Mouse (Mus musculus) embryo, embryonic 11.5 days (tissue): ENCODE measurements at regions not wholly inside any gene's neighbourhood (a gene's known extent, or its start where the extent isn't known, plus 50 kb on each side); places are given as distances from the start of the nearest gene placed in this dataset.

Experiments used
- DNase-seq: peaks from one replicate; pipeline ENCODE4 v3.0.0-alpha.2; 2012; ENCODE audit warnings: low read depth, low spot score

DNA sequence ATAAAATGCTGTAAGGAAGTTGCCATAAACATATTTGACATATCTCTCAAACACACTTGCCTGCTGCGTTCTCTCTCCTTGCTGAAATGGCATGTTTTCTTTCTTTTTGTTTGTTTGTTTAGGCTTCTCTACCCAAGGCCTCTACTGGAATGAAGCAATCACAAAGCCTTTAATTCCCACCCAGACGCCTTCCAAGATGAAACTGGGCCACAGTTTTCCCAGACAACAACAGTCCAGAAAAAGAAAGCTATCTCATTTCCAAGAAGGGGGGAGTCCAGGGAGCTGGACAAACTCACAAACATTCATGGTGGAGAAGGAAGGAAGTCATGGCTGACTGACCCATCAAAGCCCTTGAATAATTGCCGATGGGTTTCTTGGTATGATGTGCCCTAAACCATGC is 234.1 kb downstream of the Gm45692 start:
- no peak for DNase-seq

DNA sequence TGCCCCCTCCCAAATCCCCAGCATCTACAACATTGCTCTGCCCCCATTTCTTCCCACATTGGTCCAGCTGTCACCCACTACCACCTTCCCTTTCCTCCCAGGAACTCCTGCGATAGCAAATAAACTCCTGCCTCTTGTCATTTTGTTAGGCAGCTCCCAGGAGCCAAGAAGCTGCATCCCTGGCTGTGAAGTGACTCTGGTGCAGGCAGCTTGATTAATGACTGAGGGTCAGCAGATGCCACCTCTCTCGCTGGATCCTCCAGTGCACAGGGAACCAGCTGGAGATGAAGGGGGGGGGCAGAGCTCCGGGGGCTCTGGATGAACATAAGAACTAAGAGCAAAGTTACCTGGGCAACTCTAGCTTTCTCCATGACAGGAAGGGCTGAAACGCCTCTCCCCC is 235.2 kb downstream of the Gm45692 start:
- peak; percentile 26 for DNase-seq

DNA sequence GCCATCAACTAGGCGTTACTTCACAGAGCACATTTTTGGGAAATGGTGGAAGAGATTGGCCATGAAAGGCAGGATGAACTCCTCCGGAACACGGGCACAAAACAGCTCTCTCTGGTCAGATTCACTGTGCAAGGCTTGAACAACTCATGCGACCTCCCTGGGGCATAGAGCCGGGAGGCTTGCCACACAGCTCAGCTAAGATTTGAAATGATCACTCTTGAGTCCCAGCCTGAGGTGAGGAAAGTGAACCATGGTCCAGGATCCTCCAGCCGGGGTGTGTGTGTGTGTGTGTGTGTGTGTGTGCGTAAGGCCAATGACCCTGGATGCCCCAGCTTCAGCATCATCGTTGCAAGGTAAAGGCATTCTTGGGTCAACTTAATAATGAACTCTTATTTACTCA is 237.5 kb downstream of the Gm45692 start:
- no peak for DNase-seq

DNA sequence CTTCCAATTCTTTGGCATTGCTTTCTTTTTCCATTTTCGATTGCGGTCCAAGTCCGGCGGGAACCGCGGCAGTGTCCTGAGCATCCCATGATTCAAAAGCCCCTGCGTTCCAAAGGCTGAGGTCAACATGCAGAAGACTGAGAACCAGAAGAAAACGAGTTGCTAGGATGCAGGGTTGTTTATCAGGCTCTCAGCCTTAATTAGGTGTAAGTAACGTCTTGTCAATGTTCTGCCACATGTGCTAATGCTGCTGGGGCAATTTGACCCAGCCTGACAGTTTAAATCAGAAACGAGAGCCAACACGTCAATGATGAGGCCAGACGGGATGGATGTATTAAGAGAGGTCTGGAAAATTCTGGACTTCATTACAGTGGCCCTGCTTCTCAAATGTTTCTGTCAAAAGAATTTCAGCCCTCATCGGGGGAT is 239.4 kb downstream of the Gm45692 start:
- no peak for DNase-seq

DNA sequence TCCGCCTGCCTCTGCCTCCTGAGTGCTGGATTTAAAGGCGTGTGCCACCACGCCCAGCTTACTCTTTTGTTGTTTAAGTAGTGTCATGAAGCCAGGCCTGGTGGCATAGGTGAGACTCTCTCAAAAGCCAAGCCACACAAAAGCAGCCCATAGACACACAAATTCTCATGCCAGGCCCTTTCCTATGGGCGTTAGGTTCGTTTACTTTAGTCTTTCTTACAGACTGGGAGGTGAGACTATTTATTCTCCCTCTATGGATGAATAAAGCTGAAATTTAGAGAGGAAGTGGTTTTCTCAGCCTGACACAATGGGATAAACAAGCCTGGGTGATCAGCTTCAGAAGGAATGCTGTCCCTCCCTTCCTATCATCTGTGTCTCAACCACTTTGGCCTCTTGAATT is 243.0 kb downstream of the Gm45692 start:
- no peak for DNase-seq

DNA sequence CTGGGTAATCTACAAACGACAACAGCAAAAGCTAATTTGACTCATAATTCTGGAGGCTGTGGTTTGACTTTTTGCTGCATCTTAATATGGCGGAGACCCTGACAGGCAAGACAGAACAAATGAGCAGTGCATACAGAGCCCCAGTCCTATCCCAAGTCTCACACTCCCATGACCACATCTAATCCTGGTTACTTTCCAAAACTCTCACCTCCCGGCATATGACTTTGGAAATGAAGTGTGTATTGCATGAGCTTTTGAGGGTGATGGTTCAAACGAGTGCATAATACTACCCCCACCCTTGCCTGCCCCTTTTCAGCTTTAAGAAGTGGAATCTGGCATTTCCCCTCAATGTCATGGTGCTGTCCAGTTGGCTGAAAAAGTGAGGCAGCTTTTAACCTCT is 244.3 kb downstream of the Gm45692 start:
- no peak for DNase-seq

DNA sequence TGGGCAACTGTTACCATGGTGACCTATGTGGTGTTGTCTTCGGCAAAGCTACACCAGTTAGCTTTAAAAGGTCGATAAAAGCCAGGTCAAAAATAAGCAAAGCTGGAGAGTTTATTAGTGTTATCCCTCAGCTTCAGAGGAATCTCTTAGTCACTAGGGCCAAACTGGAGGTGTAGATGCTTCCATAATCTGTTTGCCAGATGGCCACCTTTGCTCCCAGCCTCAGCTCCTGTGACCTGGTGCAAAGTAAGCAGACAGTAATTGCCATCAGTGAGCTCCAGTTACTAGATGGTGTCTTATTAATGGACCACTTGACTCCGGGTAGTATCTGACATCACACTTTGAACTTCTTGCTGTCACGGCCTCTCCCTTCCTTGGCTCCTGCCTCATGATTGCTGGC is 245.3 kb downstream of the Gm45692 start:
- DNase-seq: peak; percentile 40

DNA sequence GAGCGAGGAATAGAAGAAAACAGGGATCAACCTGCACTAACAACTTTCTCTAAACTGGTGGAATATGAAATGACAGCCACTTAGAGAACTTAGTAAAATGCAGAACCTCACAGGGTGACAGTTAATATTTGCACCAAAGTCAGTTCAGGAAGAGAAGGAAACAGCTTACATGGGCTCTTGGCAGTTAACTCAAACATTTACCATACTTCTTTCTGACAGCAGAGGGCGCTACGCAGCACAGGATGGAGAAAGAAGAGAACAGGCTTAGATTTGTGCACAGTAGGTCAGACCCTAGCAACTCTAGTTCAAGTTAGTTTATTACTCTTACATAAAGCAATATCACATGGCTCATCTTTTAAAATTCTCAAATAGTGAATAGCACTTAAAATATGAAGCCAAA is 261.3 kb downstream of the Gm45692 start:
- no peak for DNase-seq

DNA sequence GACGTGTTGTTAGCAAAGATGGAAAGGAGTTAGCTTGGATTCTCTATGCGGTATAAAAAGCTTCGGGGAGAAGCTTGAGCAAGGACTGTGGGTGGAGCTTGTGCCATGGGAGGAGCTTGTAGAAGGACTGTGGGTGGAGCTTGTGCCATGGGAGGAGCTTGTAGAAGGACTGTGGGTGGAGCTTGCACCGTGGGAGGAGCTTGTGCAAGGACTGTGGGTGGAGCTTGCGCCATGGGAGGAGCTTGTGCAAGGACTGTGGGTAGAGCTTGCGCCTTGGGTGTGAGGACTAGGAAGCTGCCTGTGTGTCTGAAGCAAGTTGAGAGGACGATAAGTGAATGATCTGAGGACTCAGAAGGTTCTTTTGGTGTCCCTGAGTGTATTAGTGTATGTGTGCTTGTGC is 263.1 kb downstream of the Gm45692 start:
- DNase-seq: no peak

DNA sequence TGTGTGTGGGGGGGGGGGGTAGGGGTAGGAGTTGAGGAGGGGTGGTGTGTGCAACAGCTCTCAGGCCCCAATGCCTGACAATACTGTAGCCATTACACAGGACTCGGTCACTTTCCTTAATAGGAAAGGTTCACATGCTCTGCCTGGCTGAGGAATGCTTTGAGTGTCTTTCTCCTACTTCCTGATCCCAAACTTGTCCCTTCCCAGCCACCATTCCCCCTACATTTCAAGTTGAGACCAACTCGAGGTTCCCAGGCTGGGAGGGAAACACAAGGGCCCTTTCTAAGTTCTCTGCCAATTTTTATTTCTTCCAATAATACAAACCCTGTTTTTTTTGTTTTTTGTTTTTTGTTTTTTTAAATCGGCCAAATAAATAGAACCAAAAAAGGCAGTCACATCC is 264.6 kb downstream of the Gm45692 start:
- no peak for DNase-seq

DNA sequence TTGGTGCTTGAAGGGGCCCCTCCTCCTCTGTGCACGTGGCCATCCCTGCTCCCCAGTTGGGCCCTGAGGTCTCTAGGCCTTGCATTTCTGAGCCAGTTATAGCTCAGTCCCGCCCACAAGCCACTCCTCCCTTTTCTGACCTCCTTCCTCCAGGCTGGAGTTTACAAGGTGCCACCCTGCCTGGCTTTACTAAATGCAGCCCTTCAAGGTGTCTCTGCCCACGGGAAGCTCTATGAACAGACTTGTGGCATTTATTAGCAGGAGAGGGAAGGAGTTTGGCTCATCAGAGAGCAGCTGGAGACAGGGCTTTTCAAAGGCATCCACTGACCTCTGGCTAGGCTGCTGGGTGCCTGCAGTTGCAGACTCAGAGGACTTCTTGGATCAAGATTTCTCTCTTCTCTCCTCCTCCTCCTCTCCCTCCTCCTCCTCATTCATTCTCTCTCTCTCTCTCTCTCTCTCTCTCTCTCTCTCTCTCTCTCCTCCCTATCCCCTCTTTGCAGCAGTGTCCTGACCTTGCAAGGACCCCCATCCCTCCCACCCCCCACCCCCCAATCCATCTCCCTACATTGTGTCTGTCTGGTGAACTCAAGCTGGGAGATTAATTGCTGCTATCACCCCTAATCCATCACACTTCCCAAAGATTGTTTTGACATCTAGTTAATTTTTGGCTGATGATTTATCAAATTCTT is 265.1 kb downstream of the Gm45692 start:
- peak; percentile 45 for DNase-seq

DNA sequence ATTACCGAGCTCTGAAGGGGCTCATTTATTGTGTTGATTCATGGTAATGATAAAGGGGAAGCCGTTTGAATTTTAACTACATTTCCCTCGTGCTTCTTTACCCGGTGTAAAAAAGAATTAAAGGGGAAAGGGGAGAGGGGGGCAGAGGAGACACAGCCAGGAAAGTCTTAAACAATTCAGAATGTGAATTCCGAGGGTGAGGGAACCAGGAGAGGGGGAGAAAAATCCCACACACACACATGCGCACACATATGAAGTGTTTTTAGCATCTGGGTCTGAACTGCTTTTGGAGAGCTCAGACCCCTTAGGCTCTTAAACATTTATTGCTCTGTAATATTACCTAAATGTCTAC is 265.6 kb downstream of the Gm45692 start:
- DNase-seq: peak; percentile 19

DNA sequence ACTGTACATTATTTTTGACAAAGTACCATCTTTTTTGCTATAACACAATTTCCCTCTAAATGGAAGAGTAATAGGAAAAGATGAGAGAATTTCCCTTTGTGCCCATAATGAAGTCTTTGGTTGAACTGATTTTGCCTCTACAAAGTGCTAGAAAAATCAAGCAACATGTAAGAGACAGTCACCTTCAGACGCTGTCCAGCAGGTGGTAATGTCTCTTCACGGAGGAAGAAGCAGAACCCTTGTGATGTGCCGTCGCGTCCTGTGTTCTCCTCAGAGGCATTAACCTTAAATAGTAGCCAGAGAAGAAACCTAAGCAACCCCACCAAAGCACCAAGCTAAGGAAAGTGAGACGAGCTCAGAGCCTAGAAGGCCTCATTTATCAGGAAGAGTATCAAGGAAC is 275.7 kb downstream of the Gm45692 start:
- DNase-seq: no peak

DNA sequence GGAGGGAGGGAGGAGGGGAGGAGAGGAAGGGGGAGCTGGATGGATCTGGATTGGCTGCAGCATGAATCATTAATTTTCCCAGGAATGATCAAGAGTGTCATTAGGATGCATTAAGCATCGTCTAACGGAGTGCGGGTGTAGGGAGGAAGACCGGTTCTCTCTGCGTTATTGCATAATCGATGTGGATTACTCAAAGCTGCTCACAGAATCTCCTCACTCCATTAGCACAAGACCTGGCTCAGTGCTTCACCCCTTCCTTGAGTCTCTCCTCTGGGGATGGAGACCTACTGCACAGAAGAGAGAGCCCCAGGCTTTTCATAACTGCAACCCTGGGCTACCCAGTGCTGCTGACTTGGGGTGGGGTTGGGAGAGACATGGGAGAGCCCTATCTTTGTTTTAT is 300.7 kb downstream of the Gm45692 start:
- no peak for DNase-seq

DNA sequence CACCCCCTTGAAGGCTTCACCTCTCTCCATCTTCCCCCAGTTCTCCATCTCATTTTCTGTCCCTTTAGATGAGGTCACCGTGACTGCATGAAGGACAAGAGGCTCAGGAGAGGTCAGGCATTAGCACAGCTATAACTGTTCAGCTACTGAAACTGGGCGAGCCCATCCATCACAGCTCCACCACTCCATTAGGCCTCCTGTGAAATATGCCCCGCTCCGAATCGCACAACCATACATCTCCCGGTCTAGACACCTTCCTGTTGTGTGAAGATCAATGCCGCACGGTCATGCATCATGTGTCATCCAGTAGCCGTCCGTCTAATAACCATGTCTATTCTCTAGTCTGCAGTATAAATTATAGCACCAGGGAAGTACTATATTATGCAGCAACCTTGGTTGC is 301.2 kb downstream of the Gm45692 start:
- DNase-seq: no peak

DNA sequence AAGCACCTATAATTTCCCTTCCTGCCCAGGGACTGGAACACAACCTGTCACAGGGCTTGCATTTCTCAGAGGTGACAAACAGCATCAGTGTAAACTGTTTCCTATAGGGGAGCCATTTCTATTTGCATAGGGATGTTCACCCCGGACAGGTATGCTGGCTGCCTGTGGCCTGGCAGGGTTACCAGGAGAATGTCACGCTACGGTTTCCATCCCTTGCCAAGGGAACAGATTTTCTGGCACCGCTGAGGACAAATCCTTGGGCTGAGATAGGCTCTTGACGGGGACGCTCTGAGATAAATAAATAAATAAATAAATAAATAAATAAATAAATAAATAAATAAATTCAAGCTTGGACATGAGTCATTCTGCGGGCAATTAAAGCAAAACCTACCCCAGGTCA is 308.0 kb downstream of the Gm45692 start:
- DNase-seq: no peak

DNA sequence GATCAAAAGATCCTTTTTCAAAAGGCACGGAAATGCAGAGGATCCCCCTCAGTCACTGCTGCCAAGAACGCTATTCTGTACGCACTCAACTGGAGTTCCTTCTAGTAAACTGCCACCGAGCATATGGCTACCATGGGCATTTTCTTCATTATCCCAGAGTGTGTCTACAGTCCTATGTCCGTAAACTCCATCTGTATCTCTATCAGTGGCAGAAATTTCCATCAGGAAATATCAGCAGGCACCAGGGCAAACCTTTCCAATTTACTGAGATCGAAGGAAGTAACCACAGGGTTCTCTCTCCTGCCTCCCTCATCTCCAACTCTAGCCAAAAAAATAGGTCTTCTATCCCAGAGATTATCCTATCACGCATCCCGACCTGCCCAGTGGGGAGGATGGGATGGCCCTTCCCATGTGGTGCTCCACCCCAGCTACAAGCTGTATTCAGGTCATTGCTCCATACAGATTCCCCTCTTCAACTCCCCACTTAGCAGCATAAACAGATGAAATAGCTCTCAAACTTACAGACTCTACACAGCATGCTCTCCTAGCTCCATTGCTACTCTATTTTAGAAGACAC is 310.5 kb downstream of the Gm45692 start:
- DNase-seq: no peak

DNA sequence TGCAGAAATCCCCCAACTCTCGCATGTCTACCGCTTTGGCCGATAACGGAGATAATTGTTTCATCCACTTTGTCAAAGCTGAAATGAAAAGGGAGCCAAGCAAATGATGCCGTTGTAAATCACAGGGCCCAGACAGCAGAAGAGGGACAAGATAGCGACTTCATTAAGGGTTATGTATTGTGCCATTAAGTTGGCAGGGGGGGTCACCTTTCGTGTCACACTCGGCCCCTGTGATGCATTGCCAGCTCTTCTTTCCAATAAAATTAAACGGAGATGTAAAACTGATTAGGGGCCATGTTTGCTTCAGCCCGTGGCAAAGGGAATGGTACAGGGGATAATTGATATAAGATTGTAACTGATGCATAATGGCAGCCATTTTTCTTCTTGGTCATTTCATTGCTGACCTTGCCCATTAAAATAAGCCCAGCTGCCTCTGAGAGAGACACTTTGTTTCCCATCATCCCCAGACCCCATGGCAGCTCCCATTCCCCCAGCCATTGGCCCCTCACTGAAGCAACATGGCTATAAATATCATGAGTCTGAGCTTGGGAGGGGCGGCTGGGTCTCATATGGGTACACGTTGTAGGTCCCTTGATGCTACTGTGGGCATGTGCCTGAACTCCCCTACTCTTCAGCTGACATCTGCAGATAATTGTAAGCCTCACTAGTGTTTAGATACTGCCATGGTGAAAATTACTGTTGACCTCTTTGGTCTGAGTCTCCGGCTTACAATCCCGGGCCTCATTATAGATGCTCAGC is 313.0 kb downstream of the Gm45692 start:
- DNase-seq: no peak

DNA sequence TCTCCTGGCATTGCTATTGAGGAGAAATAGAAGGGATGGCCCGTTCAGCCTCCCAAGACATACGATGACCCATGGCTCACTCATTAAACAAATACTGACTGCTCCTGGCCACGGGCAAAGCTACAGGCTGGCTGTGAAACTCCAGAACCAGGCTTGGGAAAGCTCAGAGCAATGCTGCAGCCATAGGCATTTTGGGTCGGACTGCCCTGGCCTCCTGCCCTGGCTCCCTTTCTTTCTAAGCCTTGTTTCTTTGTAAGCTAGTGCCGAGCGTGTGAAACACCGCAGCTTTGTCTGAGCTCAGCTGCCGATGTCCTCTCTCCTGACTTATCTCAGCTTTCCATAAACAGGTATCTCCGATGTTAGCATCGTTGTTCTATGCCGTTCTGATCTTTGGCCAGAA is 316.9 kb downstream of the Gm45692 start:
- no peak for DNase-seq

DNA sequence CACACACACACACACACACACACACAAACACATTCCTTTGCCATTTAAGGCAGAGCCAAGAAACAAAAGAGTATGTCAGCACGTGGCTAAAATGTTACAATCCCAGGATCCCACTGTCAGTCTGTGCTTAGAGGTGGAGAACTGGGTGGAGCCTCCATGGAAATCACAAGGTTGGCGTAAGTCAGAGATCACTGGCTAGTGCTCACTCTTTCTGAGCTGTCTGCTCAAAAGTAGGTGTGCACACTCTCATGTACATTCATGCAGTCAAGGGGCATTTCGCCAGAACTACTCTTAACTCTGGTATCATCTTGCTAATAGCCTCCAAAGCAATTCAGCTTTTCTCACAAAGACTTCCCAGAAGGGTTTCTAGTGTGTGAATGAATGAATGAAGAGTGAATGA is 318.2 kb downstream of the Gm45692 start:
- DNase-seq: no peak

DNA sequence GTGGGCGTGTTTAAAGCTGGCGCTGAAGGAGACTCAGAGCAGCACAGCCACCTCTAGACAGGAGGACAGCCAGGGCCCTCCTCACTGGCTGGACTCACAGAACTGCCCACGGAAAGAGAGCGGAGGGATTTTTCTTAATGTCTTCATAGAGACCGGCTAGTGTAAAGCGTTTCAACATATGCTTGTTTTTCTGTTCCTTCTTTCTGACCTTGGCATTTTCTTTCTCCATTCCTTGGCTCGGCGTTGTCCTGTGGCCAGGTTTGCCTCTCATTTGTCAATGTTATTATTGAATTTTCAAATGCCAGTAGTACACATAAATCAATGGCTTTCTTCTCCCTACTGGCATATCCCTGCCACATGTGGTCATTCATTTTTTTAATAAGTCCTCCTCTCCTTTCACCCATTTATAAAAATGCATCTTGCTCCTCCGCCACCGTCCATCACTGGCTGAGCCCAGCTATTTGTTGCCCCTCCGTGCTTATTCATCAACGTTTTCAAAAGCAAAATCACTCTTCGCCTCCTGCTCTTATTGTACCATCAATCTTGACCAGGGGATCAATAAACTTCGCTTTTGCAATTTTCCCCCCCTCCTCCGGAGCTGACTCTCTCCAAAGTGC is 319.0 kb downstream of the Gm45692 start:
- DNase-seq: no peak

DNA sequence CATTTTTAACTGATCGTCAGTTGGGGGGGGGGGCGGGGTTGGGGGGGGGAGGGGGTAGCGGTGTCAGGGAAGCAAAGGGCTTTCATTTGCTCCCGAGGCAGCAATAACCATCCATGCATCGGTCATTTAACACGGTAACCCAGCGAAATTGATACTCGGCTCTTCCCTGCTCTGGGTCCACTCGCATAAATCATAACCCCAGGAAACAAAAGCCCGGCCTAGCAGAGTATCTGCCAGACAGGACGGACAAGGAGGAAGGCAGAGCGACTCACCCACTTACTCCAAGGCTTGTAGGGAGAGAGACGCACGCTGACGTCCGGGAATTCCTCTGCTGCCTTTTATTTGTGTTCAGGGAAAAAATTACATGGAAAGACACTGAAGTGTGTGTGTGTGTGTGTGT is 319.5 kb downstream of the Gm45692 start:
- no peak for DNase-seq
